Mouse (Mus musculus) liver, postnatal 0 days (tissue): ENCODE measurements around the gene Lrrc4b. TPM values are rescaled to one million over a fixed set of nuclear protein-coding genes. Genes with fewer than 3 reads are reported as not detected.

Experiments used
- ATAC-seq: fragments of 200-750 bp; cut with Nextera tagmentation; 2 replicates; pipeline ENCODE4 v1.8.0; 2017; ENCODE audit warnings: mild to moderate bottlenecking, moderate library complexity
- DNase-seq: peaks from one replicate; pipeline ENCODE4 v3.0.0-alpha.2; 2016
- H3K27ac ChIP-seq: fragments of 300-500 bp; sonication (generic); 2 replicates; pipeline ENCODE4 v1.5.1; 2014; ENCODE audit warnings: antibody characterized with exemption, moderate library complexity, mild to moderate bottlenecking, low read depth
- H3K27me3 ChIP-seq: fragments of 300-500 bp; sonication (generic); 2 replicates; pipeline ENCODE4 v1.6.1; 2014; ENCODE audit warnings: low read length, control low read depth, mixed read lengths; ENCODE audit not compliant: insufficient read depth
- H3K36me3 ChIP-seq: fragments of 300-500 bp; sonication (generic); replicated peaks from 2 replicates; pipeline ENCODE4 v1.6.1; 2014; ENCODE audit warnings: mild to moderate bottlenecking, control low read depth, low read length, moderate library complexity, mixed read lengths; ENCODE audit not compliant: insufficient read depth
- H3K4me1 ChIP-seq: fragments of 300-500 bp; sonication (generic); 2 replicates; pipeline ENCODE4 v1.6.1; 2014; ENCODE audit warnings: antibody characterized with exemption, mild to moderate bottlenecking, control low read depth; ENCODE audit not compliant: insufficient read depth
- H3K4me2 ChIP-seq: fragments of 300-500 bp; sonication (generic); 2 replicates; pipeline ENCODE4 v1.6.1; 2014; ENCODE audit warnings: low read depth, mild to moderate bottlenecking, low read length, moderate library complexity, mixed read lengths
- H3K4me3 ChIP-seq: fragments of 300-500 bp; sonication (generic); 2 replicates; pipeline ENCODE4 v1.5.1; 2014; ENCODE audit warnings: low read depth, low read length
- H3K9ac ChIP-seq: fragments of 300-500 bp; sonication (generic); replicated peaks from 2 replicates; pipeline ENCODE4 v1.6.1; 2014; ENCODE audit warnings: mild to moderate bottlenecking, moderate library complexity
- H3K9me3 ChIP-seq: fragments of 300-500 bp; sonication (generic); 2 replicates; pipeline ENCODE4 v1.6.1; 2016; ENCODE audit warnings: mild to moderate bottlenecking, control low read depth, low read length, mixed read lengths
- CTCF ChIP-seq: sonication (generic); IDR thresholded peaks from 2 replicates; pipeline ENCODE4 v1.5.1; 2016; ENCODE audit warnings: antibody characterized with exemption, low read depth
- EP300 ChIP-seq: IDR thresholded peaks from 2 replicates; pipeline ENCODE4 v1.6.1; 2016; ENCODE audit warnings: antibody characterized with exemption, low read depth, mild to moderate bottlenecking
- WGBS: fragments of 180-500 bp; shearing (Covaris S2); extraction: QIAGEN DNeasy Blood & Tissue Kit; methylation state at CpG from one replicate; pipeline ENCODE4 v1.1.7; 2014; ENCODE audit not compliant: insufficient replicate concordance; 5-methylcytosine and 5-hydroxymethylcytosine counted together
- polyA plus RNA-seq: library from polyadenylated mRNA; unstranded; fragments of >200 nt; fragmentation: Nextera tagmentation; extraction: Ambion mirVana; gene quantifications from 2 replicates; pipeline ENCODE4 v1.2.1, GENCODE M21; 2015

Gene Lrrc4b
- polyA plus RNA-seq, 1 experiment from 2014 or later, result not detected

DNA sequence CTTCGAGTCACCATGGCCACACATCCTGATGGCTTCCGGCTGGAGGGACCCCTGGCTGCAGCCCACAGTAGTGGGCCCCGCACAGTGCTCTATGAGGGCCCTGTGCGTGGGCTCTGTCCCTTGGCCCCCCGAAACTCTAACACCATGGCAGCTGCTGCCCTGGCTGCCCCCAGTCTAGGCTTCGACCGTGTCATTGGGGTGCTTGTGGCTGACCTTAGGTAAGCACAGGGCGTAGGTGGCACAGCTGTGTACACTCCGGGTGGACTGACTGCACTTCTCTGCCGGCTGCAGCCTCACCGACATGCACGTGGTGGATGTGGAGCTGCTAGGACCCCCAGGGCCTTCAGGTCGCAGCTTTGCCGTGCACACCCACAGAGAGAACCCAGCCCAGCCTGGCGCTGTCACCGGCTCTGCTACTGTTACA, 38.1 kb downstream of the Lrrc4b start:
- no peaks in the 10 kb centered on the region for H3K9me3 ChIP-seq
- H3K27me3 ChIP-seq, result peaks cover 24% of the 10 kb centered on the region
- DNase-seq (peak; percentile 16), ATAC-seq (no peak)
- 80% methylated on average over 16 of the region's 16 CpGs for WGBS
- peak overlapping the region; percentile 66 for H3K27ac ChIP-seq
- peaks cover 36% of the 10 kb centered on the region for H3K4me1 ChIP-seq
- no peak overlapping the region for H3K4me3 ChIP-seq
- H3K36me3 ChIP-seq, result peaks cover 5% of the 10 kb centered on the region
- TF ChIP-seq EP300 (no peak), CTCF (no peak)
- H3K4me2 ChIP-seq, result peak overlapping the region; percentile 89
- H3K9ac ChIP-seq, result no peak overlapping the region

DNA sequence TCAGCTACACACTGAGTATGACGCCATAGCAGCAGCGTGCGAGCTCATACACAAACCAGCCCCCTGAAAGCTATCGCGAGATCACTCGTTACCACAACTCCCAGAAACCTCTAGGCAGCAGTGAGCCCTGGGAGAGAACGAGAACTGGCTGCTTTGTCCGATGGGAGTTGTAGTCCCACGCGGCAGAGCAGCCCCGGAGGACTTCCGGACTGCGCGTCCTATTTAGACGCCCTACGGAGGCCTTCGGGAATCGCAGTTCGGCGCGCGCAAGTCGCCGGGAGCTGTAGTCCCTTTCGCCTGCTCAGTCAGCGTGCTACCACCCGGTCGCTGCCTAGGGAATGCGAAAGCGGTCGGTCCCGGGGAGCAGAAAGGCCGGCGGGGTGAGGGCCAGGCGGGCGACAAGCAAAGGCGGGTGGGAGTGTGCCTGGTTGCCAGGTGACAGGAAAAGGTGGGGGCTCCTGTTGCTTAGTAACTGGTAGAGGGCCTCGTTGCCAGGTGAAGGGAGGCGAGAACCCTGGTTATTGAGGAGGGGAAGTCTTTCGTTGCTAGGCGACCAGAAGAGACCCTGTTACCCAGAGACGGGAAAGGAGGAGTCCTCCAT, 39.1 kb downstream of the Lrrc4b start, which contains the start of gene Josd2:
Gene Josd2 (plus strand): TSS at position 170 of the 601 bp plus-strand sequence.
- Histone ChIP-seq H3K27me3 (peaks cover 14% of the 10 kb centered on the region), H3K36me3 (peaks cover 5% of the 10 kb centered on the region), H3K4me3 (peak within 1 kb of the TSS; percentile 83), H3K9me3 (no peaks in the 10 kb centered on the region), H3K9ac (peak within 1 kb of the TSS; percentile 84), H3K4me1 (peaks cover 41% of the 10 kb centered on the region), H3K27ac (peak within 1 kb of the TSS; percentile 82), H3K4me2 (peak within 1 kb of the TSS; percentile 89)
- peak; percentile 97 for ATAC-seq
- TF ChIP-seq CTCF (no peak), EP300 (peak; percentile 64; the same call in 1 of the 2 replicates)
- 2% methylated on average over 39 of the region's 42 CpGs for WGBS
- peak; percentile 92 for DNase-seq

DNA sequence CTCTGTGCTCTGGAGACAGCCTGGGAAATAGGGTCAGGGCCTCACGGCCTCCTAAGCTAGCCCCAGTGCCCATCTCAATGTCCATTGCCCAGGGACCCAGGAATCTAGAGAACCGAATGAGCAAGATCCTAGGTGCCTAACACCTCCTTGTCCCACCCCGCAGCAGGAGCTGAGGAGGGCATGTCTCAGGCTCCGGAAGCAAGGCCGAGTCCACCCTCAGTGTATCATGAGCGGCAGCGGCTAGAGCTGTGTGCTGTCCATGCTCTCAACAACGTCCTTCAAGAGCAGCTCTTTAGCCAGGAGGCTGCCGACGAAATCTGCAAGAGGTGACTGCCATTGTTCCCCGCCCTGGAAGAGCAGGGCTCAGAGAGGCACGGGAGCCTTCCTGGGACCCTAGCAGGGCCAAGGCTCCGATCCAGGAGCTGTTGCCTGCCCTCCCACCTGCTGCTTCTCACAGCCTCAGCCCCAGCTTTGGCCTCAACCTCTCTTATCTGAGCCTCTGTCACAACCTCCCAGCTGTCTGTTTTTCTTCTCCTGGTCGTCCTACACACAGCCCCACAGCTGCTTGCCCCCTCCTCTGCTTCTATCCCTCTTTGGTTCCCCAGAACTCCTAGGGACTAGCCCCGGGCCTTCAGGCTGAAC, 39.9 kb downstream of the Lrrc4b start:
- Histone ChIP-seq H3K9me3 (no peaks in the 10 kb centered on the region), H3K9ac (peak overlapping the region; percentile 84), H3K36me3 (peaks cover 5% of the 10 kb centered on the region), H3K27ac (peak overlapping the region; percentile 64), H3K4me2 (peak overlapping the region; percentile 89), H3K4me1 (peaks cover 47% of the 10 kb centered on the region), H3K4me3 (peak overlapping the region; percentile 83), H3K27me3 (peaks cover 5% of the 10 kb centered on the region)
- ATAC-seq (no peak), DNase-seq (peak; percentile 30)
- 64% methylated on average over 15 of the region's 15 CpGs for WGBS
- TF ChIP-seq CTCF (no peak), EP300 (no peak)

DNA sequence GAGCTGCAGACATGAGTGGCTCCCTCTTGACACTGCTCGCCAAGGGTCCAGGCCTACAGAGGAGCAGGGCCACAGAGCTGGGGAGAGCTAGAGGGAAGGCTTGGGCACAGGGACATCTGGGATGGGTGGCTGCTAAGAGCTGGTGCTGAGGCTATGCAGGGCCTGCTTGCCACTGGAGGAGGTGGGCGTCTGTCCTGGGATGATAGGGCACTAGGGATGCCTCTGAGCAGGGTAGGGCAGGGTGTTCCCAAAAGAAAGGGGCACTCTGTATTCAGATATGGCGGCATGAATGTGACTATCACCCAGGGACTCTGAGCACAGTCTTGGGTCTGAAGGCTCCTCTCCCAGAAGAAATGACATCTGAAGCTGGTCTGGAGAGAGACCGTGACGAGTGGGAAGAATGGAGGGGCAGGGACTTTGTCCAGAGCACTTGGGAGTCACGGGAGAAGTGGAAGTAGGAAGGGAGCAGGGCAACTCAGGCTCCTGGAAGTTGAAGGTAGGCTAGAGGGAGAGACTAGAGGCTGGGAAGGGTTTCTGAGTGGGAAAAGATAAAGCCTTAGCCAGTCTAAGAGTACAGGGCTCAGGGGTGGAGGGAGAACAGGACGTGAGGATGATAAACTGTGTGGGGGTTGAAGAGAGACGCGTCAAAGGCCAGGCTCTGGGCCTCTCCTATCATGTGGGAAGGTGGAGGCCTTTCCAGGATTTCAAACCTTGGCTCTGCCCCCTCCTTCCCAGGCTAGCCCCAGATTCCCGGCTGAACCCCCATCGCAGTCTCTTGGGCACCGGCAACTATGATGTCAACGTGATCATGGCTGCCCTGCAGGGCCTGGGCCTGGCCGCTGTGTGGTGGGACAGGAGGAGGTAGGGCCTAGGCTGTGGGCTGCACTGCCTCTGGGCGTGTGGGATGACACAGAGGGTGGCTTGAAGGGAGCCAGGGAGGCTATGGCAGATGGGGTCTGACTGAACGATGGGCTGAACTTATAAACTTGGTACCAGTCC, 41.2 kb downstream of the Lrrc4b start:
- H3K9me3 ChIP-seq, result no peaks in the 10 kb centered on the region
- peak overlapping the region; percentile 83 for H3K4me3 ChIP-seq
- no peak for ATAC-seq
- TF ChIP-seq CTCF (no peak), EP300 (no peak)
- H3K4me2 ChIP-seq, result peak overlapping the region; percentile 89
- H3K27ac ChIP-seq, result peak overlapping the region; percentile 64
- peaks cover 7% of the 10 kb centered on the region; the same call in 1 of the 2 replicates for H3K27me3 ChIP-seq
- WGBS, result 79% methylated on average over 16 of the region's 16 CpGs
- H3K4me1 ChIP-seq, result peaks cover 41% of the 10 kb centered on the region
- H3K36me3 ChIP-seq, result peaks cover 5% of the 10 kb centered on the region
- peak; percentile 35 for DNase-seq
- H3K9ac ChIP-seq, result peak overlapping the region; percentile 27

DNA sequence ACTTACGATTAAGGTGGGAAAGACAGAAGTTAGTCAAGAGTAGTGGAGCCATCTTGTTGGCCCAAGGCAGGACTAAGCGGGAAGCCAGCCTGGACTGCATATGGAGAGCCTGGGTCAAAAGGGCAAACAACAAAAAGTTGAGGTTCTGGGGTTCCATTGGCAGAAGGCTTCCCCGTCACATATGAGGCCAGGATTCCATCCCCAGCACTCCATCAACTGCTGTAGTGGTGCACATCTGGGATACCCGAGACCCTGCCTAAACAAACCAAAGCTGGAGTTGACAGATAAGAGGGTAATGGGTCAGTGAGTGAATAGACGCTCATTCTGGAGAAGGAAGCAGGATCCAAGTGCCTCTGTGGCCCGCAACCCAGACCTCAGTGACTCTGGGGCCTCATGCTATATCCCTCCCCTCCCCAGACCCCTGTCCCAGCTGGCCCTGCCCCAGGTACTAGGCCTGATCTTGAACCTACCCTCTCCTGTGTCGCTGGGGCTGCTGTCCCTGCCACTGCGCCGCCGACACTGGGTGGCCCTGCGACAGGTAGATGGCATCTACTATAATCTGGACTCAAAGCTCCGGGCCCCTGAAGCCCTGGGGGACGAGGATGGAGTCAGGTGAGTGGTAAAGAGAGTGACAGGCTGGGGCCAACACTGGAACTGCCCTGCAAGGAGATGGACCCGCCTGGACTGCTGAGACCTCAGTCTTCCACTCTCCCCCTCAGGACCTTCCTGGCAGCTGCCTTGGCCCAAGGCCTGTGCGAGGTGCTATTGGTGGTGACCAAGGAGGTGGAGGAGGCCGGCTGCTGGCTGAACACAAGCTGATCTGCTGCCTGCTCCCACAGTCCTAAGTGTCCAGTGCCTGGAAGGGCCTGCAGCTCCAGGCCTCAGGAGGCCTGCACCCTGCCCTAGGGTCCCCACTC, 42.1 kb downstream of the Lrrc4b start:
- Histone ChIP-seq H3K9ac (no peak overlapping the region), H3K27ac (peak overlapping the region; percentile 8; the same call in 1 of the 2 replicates), H3K4me2 (peak overlapping the region; percentile 89), H3K9me3 (no peaks in the 10 kb centered on the region), H3K27me3 (peaks cover 15% of the 10 kb centered on the region), H3K4me3 (no peak overlapping the region), H3K36me3 (peaks cover 5% of the 10 kb centered on the region), H3K4me1 (peaks cover 39% of the 10 kb centered on the region)
- ATAC-seq (no peak), DNase-seq (peak; percentile 16)
- 78% methylated on average over 16 of the region's 16 CpGs for WGBS
- TF ChIP-seq CTCF (no peak), EP300 (no peak)
